Mouse (Mus musculus) cortical plate, adult 2 months (tissue): ENCODE results near the gene Tspan1.

Source experiments
- CTCF ChIP-seq: fragments of 200-500 bp; IDR thresholded peaks from 2 replicates; pipeline ENCODE4 v1.5.1; 2011; ENCODE audit warnings: mild to moderate bottlenecking, control low read depth, low read length; ENCODE audit not compliant: insufficient read depth; ENCODE audit errors: extremely low read depth
- POLR2A ChIP-seq: fragments of 200-500 bp; IDR thresholded peaks from 2 replicates; pipeline ENCODE4 v1.6.1; 2011; ENCODE audit warnings: mild to moderate bottlenecking, low read length, control low read depth; ENCODE audit not compliant: insufficient read depth; ENCODE audit errors: extremely low read depth

DNA sequence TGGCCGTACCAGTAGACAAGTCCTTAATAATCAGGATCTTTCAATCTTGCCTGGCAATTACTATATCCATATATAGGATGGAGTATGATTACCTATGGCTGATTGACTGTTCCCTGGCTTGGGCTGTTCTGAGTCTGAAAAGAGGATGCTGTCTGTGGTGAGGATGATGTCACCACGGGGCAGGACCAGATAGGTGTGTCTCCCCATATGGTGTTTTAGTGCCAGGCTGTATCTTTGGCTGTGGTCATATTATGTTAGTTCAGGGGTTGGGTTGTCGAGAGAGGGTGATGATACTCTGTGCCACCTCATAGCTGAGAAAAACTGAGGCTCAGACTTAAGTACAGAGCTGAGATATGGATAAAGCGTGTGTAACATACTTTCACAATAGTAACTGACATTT lies 17.7 kb upstream of the Tspan1 start:
- TF ChIP-seq POLR2A: no peak
- no peak for TF ChIP-seq CTCF
